In the genomic region with DNA sequence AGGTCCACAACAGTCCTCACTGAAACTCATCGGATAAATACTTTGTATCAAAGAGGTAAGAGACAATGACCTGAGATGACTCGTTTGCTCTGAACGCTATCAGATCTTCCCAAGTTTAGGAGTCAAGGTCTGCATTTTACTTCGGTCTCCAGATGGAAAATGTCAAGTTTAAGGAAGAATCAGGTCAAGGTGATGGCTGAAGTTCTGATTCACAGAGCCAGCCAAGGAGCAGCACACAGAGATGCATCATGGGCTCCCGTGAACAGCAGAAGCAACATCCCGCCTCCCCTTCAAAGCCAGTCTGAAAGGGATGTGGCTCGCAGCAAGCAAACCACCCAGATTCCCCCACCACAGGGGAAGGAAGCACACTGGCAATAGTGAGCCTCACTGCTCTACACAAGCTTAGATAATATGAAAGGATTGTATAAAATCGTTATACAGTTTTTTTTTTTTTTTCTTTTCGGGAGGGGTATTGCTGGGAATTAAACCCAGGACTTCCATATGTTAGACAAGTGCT, we compare ENCODE assay signal across 29 mouse cellular contexts. TPM values are rescaled to one million over a fixed set of nuclear protein-coding genes. Genes with fewer than 3 reads are reported as not detected.
A peak's percentile ranks its signal among the peaks of the same experiment; 100 is the strongest.
DNase-seq lines count a peak whose midpoint lies in the region; ATAC-seq and TF ChIP-seq lines count a peak whose summit lies in the region.
"Had no signal": no experiment of that assay in that cellular context is flagged by ENCODE, and none has a peak within 500 bp of the region (broad histone marks: within the 10 kb centered on the region; RNA-seq: fewer than 3 reads in every experiment).

No protein-coding gene starts in this region.

- no peak for TF ChIP-seq CTCF in testis, adult 2 months (IDR thresholded peaks at IDR 0.05; ENCODE audit: control insufficient read depth, insufficient read depth, insufficient replicate concordance, low read depth, low read length)
- TF ChIP-seq CTCF in ES-Bruce4 (IDR thresholded peaks at IDR 0.05; ENCODE audit: low read depth, low read length): no peak

- TF ChIP-seq POLR2A in testis, adult 2 months (IDR thresholded peaks at IDR 0.05; ENCODE audit: control insufficient read depth, low read depth, low read length): no peak
- TF ChIP-seq POLR2A in ES-Bruce4 (IDR thresholded peaks at IDR 0.05; ENCODE audit: insufficient read depth, low read length): no peak

- no peak overlapping the region for H3K4me3 ChIP-seq in testis, adult 2 months (ENCODE audit: control insufficient read depth, low read depth, low read length)
- H3K4me3 ChIP-seq in ES-Bruce4 (ENCODE audit: low read depth, low read length): no peak overlapping the region
- H3K4me3 ChIP-seq: embryonic facial prominence, embryonic 10.5 days; embryonic facial prominence, embryonic 13.5 days; forebrain, embryonic 10.5 days; gastrocnemius, adult 2 months; hindbrain, embryonic 10.5 days had no signal

- peak; percentile 56 for DNase-seq in adrenal gland, adult 2 months
- DNase-seq in adrenal gland, postnatal 4 days (ENCODE audit: low spot score in 2 of 2): no peak
- no peak for DNase-seq in testis, postnatal 10 days (ENCODE audit: low spot score)
- no peak for DNase-seq in spleen, postnatal 4 days (ENCODE audit: low spot score in 2 of 2)
- DNase-seq: adrenal gland, adult 8-10 months; cerebellum, adult 11 months; cerebellum, adult 2 months; cerebellum, adult 9-11 months; cerebellum, postnatal 25 days; embryo, embryonic 11 days; forebrain, postnatal 0 days; gastrocnemius, adult 2 months; gastrocnemius, postnatal 14 days; heart, adult 11 months; kidney, adult 18-20 months had no signal

- H3K36me3 ChIP-seq in testis, adult 2 months (ENCODE audit: control insufficient read depth, insufficient read depth, low read length): no peaks in the 10 kb centered on the region
- no peaks in the 10 kb centered on the region for H3K36me3 ChIP-seq in ES-Bruce4 (ENCODE audit: control insufficient read depth, insufficient read depth, low read length, poor library complexity, severe bottlenecking)

- H3K27ac ChIP-seq in testis, adult 2 months (ENCODE audit: control insufficient read depth, insufficient read depth, low read depth, low read length): peak overlapping the region; percentile 68
- peak overlapping the region; percentile 33; the same call in 1 of the 2 replicates for H3K27ac ChIP-seq in ES-Bruce4 (ENCODE audit: insufficient read depth, low read length)
- H3K27ac ChIP-seq: embryonic facial prominence, embryonic 10.5 days; embryonic facial prominence, embryonic 13.5 days; forebrain, embryonic 10.5 days; gastrocnemius, adult 2 months; hindbrain, embryonic 10.5 days; hindbrain, embryonic 14.5 days; hindbrain, postnatal 0 days had no signal

- peaks cover 13% of the 10 kb centered on the region for H3K4me1 ChIP-seq in testis, adult 2 months (ENCODE audit: control insufficient read depth, insufficient read depth, low read length)
- H3K4me1 ChIP-seq in ES-Bruce4 (ENCODE audit: control insufficient read depth, insufficient read depth, low read length): peaks cover 13% of the 10 kb centered on the region

- no peaks in the 10 kb centered on the region for H3K27me3 ChIP-seq in testis, adult 2 months (ENCODE audit: control insufficient read depth, insufficient read depth, low read length)
- no peaks in the 10 kb centered on the region for H3K27me3 ChIP-seq in ES-Bruce4 (ENCODE audit: control insufficient read depth, insufficient read depth, low read length, poor library complexity, severe bottlenecking)
- H3K27me3 ChIP-seq: embryonic facial prominence, embryonic 13.5 days had no signal

- H3K9me3 ChIP-seq in ES-Bruce4 (replicated peaks; ENCODE audit: control insufficient read depth, insufficient read depth, low read length, poor library complexity, severe bottlenecking): no peaks in the 10 kb centered on the region
- H3K9me3 ChIP-seq: embryonic facial prominence, embryonic 10.5 days; embryonic facial prominence, embryonic 13.5 days; forebrain, embryonic 10.5 days; hindbrain, embryonic 10.5 days had no signal

- peak; percentile 71 to 85; a peak in 3 of 4 replicates for ATAC-seq in hematopoietic stem cell, adult 5-6 weeks (replicated peaks in 1 of 2; ENCODE audit: insufficient read depth in 1 of 2, low FRiP score in 2 of 2, low TSS enrichment in 1 of 2, low read depth in 1 of 2, poor library complexity in 2 of 2, severe bottlenecking in 2 of 2)
- ATAC-seq: activated CD4-positive, CD25-positive, alpha-beta regulatory T cell, adult 4 months; CD4-positive, CD25-positive, alpha-beta regulatory T cell, adult 4 months; forebrain, embryonic 14.5 days; forebrain, postnatal 0 days; hindbrain, postnatal 0 days; inflammation-experienced regulatory T-cells, adult 6 months; intestine, embryonic 16.5 days had no signal

- TF ChIP-seq EP300 in ES-Bruce4 (IDR thresholded peaks at IDR 0.05; ENCODE audit: insufficient read depth, low read depth, low read length): no peak

- no peak overlapping the region for H3K9ac ChIP-seq in ES-Bruce4 (ENCODE audit: low read depth, poor library complexity, severe bottlenecking)
- H3K9ac ChIP-seq: embryonic facial prominence, embryonic 13.5 days; forebrain, postnatal 0 days; hindbrain, embryonic 14.5 days had no signal

RNA-seq across cellular contexts. Expression of a gene that starts 30.7 kb away (rescaled TPM):
- 10 to 100 TPM; 23.2 to 28.9 TPM for total RNA-seq in adrenal gland, adult 2 months (2021)
- polyA plus RNA-seq in adrenal gland, adult 2 months (2012; rRNA removed): 1.2 and 2.0 TPM in 2 replicates
- 10 to 100 TPM; 35.1 to 40.6 TPM for total RNA-seq in adrenal gland, postnatal 4 days (2021)
- 66.8 and 80.0 TPM in 2 replicates for polyA plus RNA-seq in testis, adult 2 months (2012; rRNA removed)
- 80.9 and 85.7 TPM in 2 replicates for polyA plus RNA-seq in ES-Bruce4 (2011; ENCODE audit: insufficient read depth, insufficient read length, low read depth, missing spikeins)
- total RNA-seq in hematopoietic stem cell, adult 5-6 weeks (2017): 20.3 and 22.8 TPM in 2 replicates
